ENCODE assay signal across 10 mouse cellular contexts in genomic region chr9:95540487-95540886, GRCm38 (mm10). TPM values are rescaled to one million over a fixed set of nuclear protein-coding genes. Genes with fewer than 3 reads are reported as not detected.
DNase-seq lines count a peak whose midpoint lies in the region; ATAC-seq and TF ChIP-seq lines count a peak whose summit lies in the region.
"Had no signal": no experiment of that assay in that cellular context is flagged by ENCODE, and none has a peak within 500 bp of the region (broad histone marks: within the 10 kb centered on the region; RNA-seq: fewer than 3 reads in every experiment).

No protein-coding gene starts in this region.

- peak; percentile 71 to 97 for TF ChIP-seq CTCF in CH12.LX (conservative IDR thresholded peaks at IDR 0.05 in 1 of 2, IDR thresholded peaks at IDR 0.05 in 1 of 2; ENCODE audit: low read depth in 2 of 2, low read length in 2 of 2)
- TF ChIP-seq CTCF in bone marrow, adult 2 months (IDR thresholded peaks at IDR 0.05; ENCODE audit: control insufficient read depth, insufficient read depth, low read length): peak; percentile 74
- peak; percentile 84 for TF ChIP-seq CTCF in liver, adult 2 months (IDR thresholded peaks at IDR 0.05; ENCODE audit: low read depth, low read length)

- 63% methylated on average over 4 of the region's 4 CpGs for WGBS in kidney, embryonic 16.5 days
- 37% methylated on average over 4 of the region's 4 CpGs for WGBS in bone marrow, adult 2 months
- 21% methylated on average over 4 of the region's 4 CpGs for WGBS in liver, adult 2 months
- WGBS in forebrain, embryonic 12.5 days: 64% methylated on average over 4 of the region's 4 CpGs

- H3K27me3 ChIP-seq in kidney, embryonic 16.5 days (ENCODE audit: insufficient read depth, low read length): no peaks in the 10 kb centered on the region
- no peaks in the 10 kb centered on the region for H3K27me3 ChIP-seq in CH12.LX (replicated peaks)
- no peaks in the 10 kb centered on the region for H3K27me3 ChIP-seq in liver, adult 2 months (ENCODE audit: control insufficient read depth, insufficient read depth, low read length)
- H3K27me3 ChIP-seq in forebrain, embryonic 12.5 days: no peaks in the 10 kb centered on the region
- H3K27me3 ChIP-seq: lung, embryonic 15.5 days had no signal

- no peak for TF ChIP-seq EP300 in CH12.LX (IDR thresholded peaks at IDR 0.05; ENCODE audit: low read length)

- dilution Hi-C loops in CH12.LX (cut with MboI; ENCODE audit: extremely low pct_ligation_motif_present, extremely low pct_unique_long_range_greater_than_20kb, low sequenced_read_pairs): no loop called here

- no peaks in the 10 kb centered on the region for H3K4me1 ChIP-seq in kidney, embryonic 16.5 days (ENCODE audit: insufficient read depth, low read length)
- H3K4me1 ChIP-seq in CH12.LX (ENCODE audit: control insufficient read depth in 1 of 2, insufficient read depth in 2 of 2): no peaks in the 10 kb centered on the region
- peaks cover 4% of the 10 kb centered on the region for H3K4me1 ChIP-seq in bone marrow, adult 2 months (ENCODE audit: control insufficient read depth, insufficient read depth, low read length)
- H3K4me1 ChIP-seq in liver, adult 2 months (ENCODE audit: control insufficient read depth, insufficient read depth, low read length): peaks cover 20% of the 10 kb centered on the region
- no peaks in the 10 kb centered on the region for H3K4me1 ChIP-seq in forebrain, embryonic 12.5 days
- H3K4me1 ChIP-seq: embryonic facial prominence, embryonic 13.5 days; lung, embryonic 15.5 days had no signal

- no peaks in the 10 kb centered on the region for H3K36me3 ChIP-seq in kidney, embryonic 16.5 days (ENCODE audit: insufficient read depth, low read length)
- no peaks in the 10 kb centered on the region for H3K36me3 ChIP-seq in CH12.LX (replicated peaks in 1 of 2; ENCODE audit: control insufficient read depth in 1 of 2, insufficient read depth in 1 of 2, low read length in 1 of 2)
- H3K36me3 ChIP-seq in liver, adult 2 months (ENCODE audit: control insufficient read depth, insufficient read depth, low read length): no peaks in the 10 kb centered on the region
- H3K36me3 ChIP-seq in forebrain, embryonic 12.5 days (replicated peaks): no peaks in the 10 kb centered on the region
- H3K36me3 ChIP-seq: embryonic facial prominence, embryonic 13.5 days; lung, embryonic 15.5 days had no signal

- H3K4me3 ChIP-seq in kidney, embryonic 16.5 days (ENCODE audit: low read length): no peak overlapping the region
- H3K4me3 ChIP-seq in CH12.LX (replicated peaks in 1 of 3; ENCODE audit: low read depth in 2 of 3, low read length in 2 of 3, poor library complexity in 1 of 3): no peak overlapping the region
- H3K4me3 ChIP-seq in bone marrow, adult 2 months (replicated peaks; ENCODE audit: control insufficient read depth, low read depth, low read length): no peak overlapping the region
- no peak overlapping the region for H3K4me3 ChIP-seq in liver, adult 2 months (ENCODE audit: insufficient read depth, low read depth, low read length)
- H3K4me3 ChIP-seq in forebrain, embryonic 12.5 days (replicated peaks): no peak overlapping the region
- H3K4me3 ChIP-seq: embryonic facial prominence, embryonic 13.5 days; lung, embryonic 15.5 days had no signal

- no peak overlapping the region for H3K4me2 ChIP-seq in kidney, embryonic 16.5 days (replicated peaks; ENCODE audit: low read depth, low read length)
- H3K4me2 ChIP-seq in CH12.LX (ENCODE audit: insufficient read depth, low read depth, poor library complexity, severe bottlenecking): no peak overlapping the region
- no peak overlapping the region for H3K4me2 ChIP-seq in forebrain, embryonic 12.5 days
- H3K4me2 ChIP-seq: embryonic facial prominence, embryonic 13.5 days; lung, embryonic 15.5 days had no signal

- TF ChIP-seq POLR2A in CH12.LX (IDR thresholded peaks at IDR 0.05; ENCODE audit: low read depth, low read length): no peak
- no peak for TF ChIP-seq POLR2A in bone marrow, adult 2 months (IDR thresholded peaks at IDR 0.05; ENCODE audit: borderline replicate concordance, control insufficient read depth, low read depth, low read length)
- no peak for TF ChIP-seq POLR2A in liver, adult 2 months (IDR thresholded peaks at IDR 0.05; ENCODE audit: extremely low read depth, insufficient read depth, low read length)

- H3K79me2 ChIP-seq in CH12.LX (replicated peaks; ENCODE audit: control insufficient read depth, extremely low read depth, insufficient read depth, poor library complexity, severe bottlenecking): no peaks in the 10 kb centered on the region
- H3K79me2 ChIP-seq in liver, adult 2 months (ENCODE audit: control insufficient read depth, insufficient read depth, low read length): no peaks in the 10 kb centered on the region

- no peak overlapping the region for H3K9ac ChIP-seq in kidney, embryonic 16.5 days (replicated peaks; ENCODE audit: low read length)
- H3K9ac ChIP-seq in CH12.LX (ENCODE audit: insufficient read depth, low read depth): no peak overlapping the region
- no peak overlapping the region for H3K9ac ChIP-seq in liver, adult 2 months (ENCODE audit: low read depth, low read length)
- H3K9ac ChIP-seq in forebrain, embryonic 12.5 days: no peak overlapping the region
- H3K9ac ChIP-seq: embryonic facial prominence, embryonic 13.5 days; lung, embryonic 15.5 days had no signal

- in situ Hi-C loops in CH12.LX (cut with MboI; ENCODE audit: low pct_ligation_motif_present, low pct_unique_long_range_greater_than_20kb, low sequenced_read_pairs): no loop called here

- TF ChIP-seq RAD21 in CH12.LX (IDR thresholded peaks at IDR 0.05; ENCODE audit: low read depth, low read length): peak; percentile 76

- H3K9me3 ChIP-seq in kidney, embryonic 16.5 days (ENCODE audit: low read length): no peaks in the 10 kb centered on the region
- no peaks in the 10 kb centered on the region for H3K9me3 ChIP-seq in CH12.LX (replicated peaks; ENCODE audit: low read length)
- H3K9me3 ChIP-seq in forebrain, embryonic 12.5 days: no peaks in the 10 kb centered on the region
- H3K9me3 ChIP-seq: embryonic facial prominence, embryonic 13.5 days; lung, embryonic 15.5 days had no signal

- no peak overlapping the region for H3K27ac ChIP-seq in kidney, embryonic 16.5 days (ENCODE audit: low read length)
- no peak overlapping the region for H3K27ac ChIP-seq in CH12.LX (ENCODE audit: insufficient read depth, low read depth)
- H3K27ac ChIP-seq in bone marrow, adult 2 months (ENCODE audit: control insufficient read depth, insufficient read depth, low read depth, low read length, poor library complexity): no peak overlapping the region
- no peak overlapping the region for H3K27ac ChIP-seq in liver, adult 2 months (replicated peaks; ENCODE audit: insufficient read depth, low read depth, low read length)
- no peak overlapping the region for H3K27ac ChIP-seq in forebrain, embryonic 12.5 days
- H3K27ac ChIP-seq: embryonic facial prominence, embryonic 13.5 days; lung, embryonic 15.5 days had no signal

- DNase-seq in kidney, adult 11 months: peak; percentile 59
- peak; percentile 68 for DNase-seq in CH12.LX (ENCODE audit: extremely low read depth)
- DNase-seq in liver, adult 2 months (ENCODE audit: extremely low read depth, low read depth, low spot score): peak; percentile 96
- DNase-seq in spleen, adult 18-20 months: peak; percentile 12 to 41

- no peak for ATAC-seq in kidney, embryonic 16.5 days (ENCODE audit: low FRiP score, low TSS enrichment)
- peak; percentile 96 for ATAC-seq in erythroblast, adult 5-6 weeks (replicated peaks; ENCODE audit: low FRiP score, poor library complexity, severe bottlenecking)
- ATAC-seq in forebrain, embryonic 12.5 days (ENCODE audit: low FRiP score): no peak

TF ChIP-seq in CH12.LX, 34 proteins besides CTCF, POLR2A, EP300 and RAD21 (continues in another document):
- TF ChIP-seq SMC3 (IDR thresholded peaks at IDR 0.05; ENCODE audit: low read depth, low read length) (peak; percentile 85), RCOR1 (conservative IDR thresholded peaks at IDR 0.05; ENCODE audit: low read depth, low read length) (no peak), PAX5 (IDR thresholded peaks at IDR 0.05; ENCODE audit: low read length) (no peak), UBTF (IDR thresholded peaks at IDR 0.05; ENCODE audit: low read depth, low read length) (no peak), TCF12 (IDR thresholded peaks at IDR 0.05; ENCODE audit: low read depth, low read length) (no peak), ZKSCAN1 (IDR thresholded peaks at IDR 0.05; ENCODE audit: borderline replicate concordance, low read depth, low read length) (no peak), POLR2AphosphoS2 (IDR thresholded peaks at IDR 0.05; ENCODE audit: low read depth, low read length) (no peak), IRF4 (IDR thresholded peaks at IDR 0.05; ENCODE audit: low read depth, low read length) (no peak), GABPA (IDR thresholded peaks at IDR 0.05; ENCODE audit: insufficient replicate concordance, low read depth, low read length) (no peak), MYC (IDR thresholded peaks at IDR 0.05; ENCODE audit: low read depth, low read length) (no peak), KAT2A (IDR thresholded peaks at IDR 0.05; ENCODE audit: insufficient replicate concordance, low read length) (no peak)

RNA-seq across cellular contexts. Expression of gene Paqr9, which starts 19.0 kb away (rescaled TPM):
- polyA plus RNA-seq in kidney, embryonic 16.5 days (2015; fragmentation: Nextera tagmentation; extraction: Ambion mirVana): 0.81 and 1.00 TPM in 2 replicates
- not detected in 2 replicates for total RNA-seq in CH12.LX (2012; rRNA removed)
- total RNA-seq in CH12.LX (2014; rRNA removed): not detected in 2 replicates
- polyA plus RNA-seq in CH12.LX (2012; ENCODE audit: insufficient read length, low read depth): not detected in 2 replicates
- 17.0 and 17.9 TPM in 2 replicates for polyA plus RNA-seq in bone marrow, adult 2 months (2011; ENCODE audit: insufficient read depth, insufficient read length, low replicate concordance, missing spikeins)
- 89.2 and 103 TPM in 2 replicates for total RNA-seq in erythroblast, adult 5-6 weeks (2015; ENCODE audit: low replicate concordance)
- total RNA-seq in erythroblast, adult 5-6 weeks (2017; ENCODE audit: low replicate concordance): 114 and 145 TPM in 2 replicates
- total RNA-seq in liver, adult 2 months (2014; rRNA removed): 56.1 and 56.8 TPM in 2 replicates
- 107 and 154 TPM in 2 replicates for polyA plus RNA-seq in liver, adult 2 months (2012; rRNA removed)
- 0.46 and 0.88 TPM in 2 replicates for polyA plus RNA-seq in forebrain, embryonic 12.5 days (2016; fragmentation: Nextera tagmentation; extraction: Ambion mirVana)

RNA-seq across cellular contexts. Expression of gene U2surp, which starts 28.7 kb away (rescaled TPM):
- 100 and 134 TPM in 2 replicates for polyA plus RNA-seq in kidney, embryonic 16.5 days (2015; fragmentation: Nextera tagmentation; extraction: Ambion mirVana)
- total RNA-seq in CH12.LX (2012; rRNA removed): 46.5 and 64.0 TPM in 2 replicates
- total RNA-seq in CH12.LX (2014; rRNA removed): 87.7 and 121 TPM in 2 replicates
- polyA plus RNA-seq in CH12.LX (2012; ENCODE audit: insufficient read length, low read depth): 100 and 103 TPM in 2 replicates
- 63.8 and 79.3 TPM in 2 replicates for polyA plus RNA-seq in bone marrow, adult 2 months (2011; ENCODE audit: insufficient read depth, insufficient read length, low replicate concordance, missing spikeins)
- 46.0 and 63.0 TPM in 2 replicates for total RNA-seq in erythroblast, adult 5-6 weeks (2015; ENCODE audit: low replicate concordance)
- 50.9 and 52.0 TPM in 2 replicates for total RNA-seq in erythroblast, adult 5-6 weeks (2017; ENCODE audit: low replicate concordance)
- total RNA-seq in liver, adult 2 months (2014; rRNA removed): 18.1 and 21.8 TPM in 2 replicates
- polyA plus RNA-seq in liver, adult 2 months (2012; rRNA removed): 1.5 and 1.7 TPM in 2 replicates
- 181 and 204 TPM in 2 replicates for polyA plus RNA-seq in forebrain, embryonic 12.5 days (2016; fragmentation: Nextera tagmentation; extraction: Ambion mirVana)

Comparison
In these comparisons a context has a peak if more than half of its experiments do, and no peak if none do; other contexts are left out.
1. DNase-seq: peak in every context shown above with its lines; median percentile 96 in liver, adult 2 months; 68 in CH12.LX; 59 in kidney, adult 11 months; 26 in spleen, adult 18-20 months.
2. RNA of gene U2surp, which starts 28.7 kb away (polyA plus RNA-seq): 181 to 204 TPM in forebrain, embryonic 12.5 days, 100 to 103 TPM in CH12.LX, 100 to 134 TPM in kidney, embryonic 16.5 days and 63.8 to 79.3 TPM in bone marrow, adult 2 months; 1.5 to 1.7 TPM in liver, adult 2 months; every median in the first group is over 10 times any median in the second.
3. Peak in every context shown above with its lines, with median percentiles within 50 percentile points of each other: CTCF ChIP-seq.